Mouse (Mus musculus) yolk sac, embryonic 10.5 days (tissue): Measurements from ENCODE around the gene Cntd1.
A peak's percentile ranks its signal among the peaks of the same experiment; 100 is the strongest.

ENCODE experiments used
- DNase-seq: peaks from one replicate; pipeline ENCODE4 v3.0.0-alpha.2; 2017; ENCODE audit warnings: low spot score

Cntd1 gene

GRCm38 (mm10) chr11:101253613-101254389, 25.0 kb upstream of the Cntd1 start, which contains the start of gene Vps25:
Vps25 (plus strand) TSS chr11:101253707.
- DNase-seq: peak; percentile 90

GRCm38 (mm10) chr11:101255826-101256775, 22.7 kb upstream of the Cntd1 start:
- no peak for DNase-seq

- DNase-seq: no peak
Observed at GRCm38 (mm10) chr11:101259261-101259712, 19.5 kb upstream of the Cntd1 start.

GRCm38 (mm10) chr11:101259948-101260825, 18.6 kb upstream of the Cntd1 start, which contains the start of gene Wnk4:
Wnk4 (plus strand) TSS chr11:101260567.
- peak; percentile 93 for DNase-seq

GRCm38 (mm10) chr11:101260826-101261380, 17.9 kb upstream of the Cntd1 start:
- DNase-seq: no peak

GRCm38 (mm10) chr11:101262272-101262967, 16.4 kb upstream of the Cntd1 start:
- no peak for DNase-seq

- DNase-seq: no peak
Observed at GRCm38 (mm10) chr11:101263138-101263988, 15.4 kb upstream of the Cntd1 start.

GRCm38 (mm10) chr11:101263989-101264280, 14.9 kb upstream of the Cntd1 start:
- no peak for DNase-seq

GRCm38 (mm10) chr11:101264954-101265471, 13.8 kb upstream of the Cntd1 start:
- DNase-seq: no peak

GRCm38 (mm10) chr11:101265906-101266305, 12.9 kb upstream of the Cntd1 start:
- no peak for DNase-seq

GRCm38 (mm10) chr11:101269577-101270116, 9.2 kb upstream of the Cntd1 start:
- DNase-seq: peak; percentile 88

GRCm38 (mm10) chr11:101272446-101272845, 6.4 kb upstream of the Cntd1 start:
- DNase-seq: no peak

GRCm38 (mm10) chr11:101275309-101275708, 3.5 kb upstream of the Cntd1 start:
- no peak for DNase-seq

- no peak for DNase-seq
Observed at GRCm38 (mm10) chr11:101276319-101277070, 2.3 kb upstream of the Cntd1 start.

GRCm38 (mm10) chr11:101277381-101278222, 1.2 kb upstream of the Cntd1 start:
- no peak for DNase-seq

- no peak for DNase-seq
Observed at GRCm38 (mm10) chr11:101279193-101279569, 369 bp downstream of the Cntd1 start.

- no peak for DNase-seq
Observed at GRCm38 (mm10) chr11:101280837-101281236, 2.0 kb downstream of the Cntd1 start.

GRCm38 (mm10) chr11:101282896-101283295, 4.1 kb downstream of the Cntd1 start:
- no peak for DNase-seq
